Mouse (Mus musculus): ENCODE data around the gene Ap4m1. TPM values are rescaled to one million over a fixed set of nuclear protein-coding genes. Genes with fewer than 3 reads are reported as not detected.
"Not testable (repeated sequence)": the region's sequence is repeated elsewhere in the genome, so short reads cannot be mapped to it uniquely, and the experiment has no call there.

Gene Ap4m1
- polyA plus RNA-seq, 1 experiment from 2014 or later = 32.7 TPM

- DNase-seq (ENCODE audit: extremely low spot score, low spot score) = no peak
- Histone ChIP-seq H3K9me3 (peaks cover 23% of the 10 kb centered on the region; the same call in 1 of the 2 replicates), H3K27ac (no peak overlapping the region), H3K4me3 (no peak overlapping the region), H3K27me3 (ENCODE audit: poor library complexity, severe bottlenecking) (no peaks in the 10 kb centered on the region), H3K36me3 (replicated peaks) (no peaks in the 10 kb centered on the region), H3K4me1 (no peaks in the 10 kb centered on the region)
- 86% methylated on average over 4 of the region's 4 CpGs for WGBS
Observed at GRCm38 (mm10) chr5:138207873-138208272, 36.1 kb downstream of the Ap4m1 start.

GRCm38 (mm10) chr5:138216632-138217031, 44.8 kb downstream of the Ap4m1 start:
- H3K27me3 ChIP-seq (ENCODE audit: poor library complexity, severe bottlenecking); H3K27ac ChIP-seq; DNase-seq (ENCODE audit: extremely low spot score, low spot score); H3K4me1 ChIP-seq; H3K4me3 ChIP-seq; H3K36me3 ChIP-seq (replicated peaks): not testable (repeated sequence)
- peaks cover 50% of the 10 kb centered on the region for H3K9me3 ChIP-seq
- 94% methylated on average over 13 of the region's 13 CpGs for WGBS

GRCm38 (mm10) chr5:138219864-138220263, 48.1 kb downstream of the Ap4m1 start:
- H3K4me3 ChIP-seq = no peak overlapping the region
- H3K9me3 ChIP-seq = peaks cover 29% of the 10 kb centered on the region
- DNase-seq (ENCODE audit: extremely low spot score, low spot score) = no peak
- 72% methylated on average over 2 of the region's 2 CpGs for WGBS
- no peaks in the 10 kb centered on the region for H3K4me1 ChIP-seq
- no peak overlapping the region for H3K27ac ChIP-seq
- no peaks in the 10 kb centered on the region for H3K27me3 ChIP-seq (ENCODE audit: poor library complexity, severe bottlenecking)
- H3K36me3 ChIP-seq (replicated peaks) = no peaks in the 10 kb centered on the region

GRCm38 (mm10) chr5:138222111-138222510, 50.3 kb downstream of the Ap4m1 start:
- 25% methylated on average over 4 of the region's 4 CpGs for WGBS
- no peak overlapping the region for H3K4me3 ChIP-seq

GRCm38 (mm10) chr5:138223287-138223686, 51.5 kb downstream of the Ap4m1 start:
- no peaks in the 10 kb centered on the region for H3K4me1 ChIP-seq
- DNase-seq (ENCODE audit: extremely low spot score, low spot score) = no peak
- H3K27me3 ChIP-seq (ENCODE audit: poor library complexity, severe bottlenecking) = no peaks in the 10 kb centered on the region
- no peak overlapping the region for H3K27ac ChIP-seq
- no peaks in the 10 kb centered on the region for H3K9me3 ChIP-seq
- 68% methylated on average over 3 of the region's 3 CpGs for WGBS
- no peaks in the 10 kb centered on the region for H3K36me3 ChIP-seq (replicated peaks)
- H3K4me3 ChIP-seq = no peak overlapping the region

More at GRCm38 (mm10) chr5:138222111-138222510, 50.3 kb downstream of the Ap4m1 start:
- peak; percentile 71 for DNase-seq (ENCODE audit: extremely low spot score, low spot score)
- Histone ChIP-seq H3K27me3 (ENCODE audit: poor library complexity, severe bottlenecking) (no peaks in the 10 kb centered on the region), H3K9me3 (peaks cover 7% of the 10 kb centered on the region; the same call in 1 of the 2 replicates), H3K4me1 (no peaks in the 10 kb centered on the region), H3K27ac (no peak overlapping the region), H3K36me3 (replicated peaks) (no peaks in the 10 kb centered on the region)

GRCm38 (mm10) chr5:138225700-138226099, 53.9 kb downstream of the Ap4m1 start, which contains the start of gene Nxpe5:
Gene Nxpe5 (plus strand): TSS chr5:138225898.
- Histone ChIP-seq H3K4me3 (no peak within 1 kb of the TSS), H3K27ac (no peak within 1 kb of the TSS), H3K36me3 (replicated peaks) (no peaks in the 10 kb centered on the region), H3K4me1 (no peaks in the 10 kb centered on the region), H3K27me3 (ENCODE audit: poor library complexity, severe bottlenecking) (no peaks in the 10 kb centered on the region), H3K9me3 (no peaks in the 10 kb centered on the region)
- 65% methylated on average over 2 of the region's 2 CpGs for WGBS
- no peak for DNase-seq (ENCODE audit: extremely low spot score, low spot score)

GRCm38 (mm10) chr5:138226491-138226890, 54.7 kb downstream of the Ap4m1 start:
- Histone ChIP-seq H3K4me3 (no peak overlapping the region), H3K27ac (no peak overlapping the region), H3K36me3 (replicated peaks) (no peaks in the 10 kb centered on the region), H3K27me3 (ENCODE audit: poor library complexity, severe bottlenecking) (no peaks in the 10 kb centered on the region), H3K9me3 (no peaks in the 10 kb centered on the region), H3K4me1 (peaks cover under 1% of the 10 kb centered on the region; the same call in 1 of the 2 replicates)
- WGBS = 81% methylated on average over 4 of the region's 4 CpGs
- DNase-seq (ENCODE audit: extremely low spot score, low spot score) = no peak

- no peak overlapping the region for H3K27ac ChIP-seq
- H3K27me3 ChIP-seq (ENCODE audit: poor library complexity, severe bottlenecking) = no peaks in the 10 kb centered on the region
- H3K36me3 ChIP-seq (replicated peaks) = no peaks in the 10 kb centered on the region
- WGBS = 70% methylated on average over 2 of the region's 2 CpGs
- peaks cover 5% of the 10 kb centered on the region for H3K4me1 ChIP-seq
- DNase-seq (ENCODE audit: extremely low spot score, low spot score) = no peak
- H3K9me3 ChIP-seq = no peaks in the 10 kb centered on the region
- H3K4me3 ChIP-seq = no peak overlapping the region
Observed at GRCm38 (mm10) chr5:138227367-138227766, 55.6 kb downstream of the Ap4m1 start.

GRCm38 (mm10) chr5:138228026-138228425, 56.2 kb downstream of the Ap4m1 start:
- no peaks in the 10 kb centered on the region for H3K36me3 ChIP-seq (replicated peaks)
- H3K27me3 ChIP-seq (ENCODE audit: poor library complexity, severe bottlenecking) = no peaks in the 10 kb centered on the region
- WGBS = 58% methylated on average over 3 of the region's 3 CpGs
- no peak for DNase-seq (ENCODE audit: extremely low spot score, low spot score)
- peaks cover 5% of the 10 kb centered on the region for H3K4me1 ChIP-seq
- H3K9me3 ChIP-seq = no peaks in the 10 kb centered on the region
- no peak overlapping the region for H3K4me3 ChIP-seq
- H3K27ac ChIP-seq = no peak overlapping the region

GRCm38 (mm10) chr5:138229511-138229910, 57.7 kb downstream of the Ap4m1 start:
- Histone ChIP-seq H3K9me3 (no peaks in the 10 kb centered on the region), H3K27ac (no peak overlapping the region), H3K4me1 (peaks cover 5% of the 10 kb centered on the region), H3K27me3 (ENCODE audit: poor library complexity, severe bottlenecking) (no peaks in the 10 kb centered on the region), H3K4me3 (no peak overlapping the region), H3K36me3 (replicated peaks) (no peaks in the 10 kb centered on the region)
- 93% methylated on average over 3 of the region's 3 CpGs for WGBS
- no peak for DNase-seq (ENCODE audit: extremely low spot score, low spot score)

MicroRNAs encoded within 50 kb of the gene (microRNA counts, 519-probe panel; counts per million panel counts)
- microRNA mmu-miR-106b (6,015 counts per million, percentile 91 among the panel's probes with 10 or more counts), microRNA mmu-miR-25 (8,688 counts per million, percentile 99 among the panel's probes with 10 or more counts), microRNA mmu-miR-93 (6,775 counts per million, percentile 96 among the panel's probes with 10 or more counts)

Small RNA genes lying within 50 kb of the gene (microRNA-seq; reads per million reads assigned to microRNA genes)
- 15,674 reads per million, percentile 97 among the genes with 10 or more reads in this experiment for gene Mir106b
- gene Mir25 = 1,446 reads per million, percentile 77 among the genes with 10 or more reads in this experiment
- gene Mir93 = 23,736 reads per million, percentile 99 among the genes with 10 or more reads in this experiment

Other genes with a start within 250 kb of the Ap4m1 start
- gene Gjc3, start 208.9 kb upstream of the Ap4m1 start, polyA plus RNA-seq (2016; fragmentation: Nextera tagmentation; extraction: Ambion mirVana) = not detected in 2 replicates
- not detected in 2 replicates for gene Azgp1, start 190.5 kb upstream of the Ap4m1 start, polyA plus RNA-seq (2016; fragmentation: Nextera tagmentation; extraction: Ambion mirVana)
- not detected in 2 replicates for gene Smok3a, start 150.7 kb upstream of the Ap4m1 start, polyA plus RNA-seq (2016; fragmentation: Nextera tagmentation; extraction: Ambion mirVana)
- gene Smok3b, start 150.6 kb upstream of the Ap4m1 start, polyA plus RNA-seq (2016; fragmentation: Nextera tagmentation; extraction: Ambion mirVana) = not detected in 2 replicates
- not detected in 2 replicates for gene Smok3c, start 118.8 kb upstream of the Ap4m1 start, polyA plus RNA-seq (2016; fragmentation: Nextera tagmentation; extraction: Ambion mirVana)
- gene Zkscan1, start 86.9 kb upstream of the Ap4m1 start, polyA plus RNA-seq (2016; fragmentation: Nextera tagmentation; extraction: Ambion mirVana) = 25.2 and 25.3 TPM in 2 replicates
- gene Zscan21, start 55.1 kb upstream of the Ap4m1 start, polyA plus RNA-seq (2016; fragmentation: Nextera tagmentation; extraction: Ambion mirVana) = 98.4 and 105 TPM in 2 replicates
- 37.0 and 38.7 TPM in 2 replicates for gene Zfp113, start 16.3 kb upstream of the Ap4m1 start, polyA plus RNA-seq (2016; fragmentation: Nextera tagmentation; extraction: Ambion mirVana)
- 348 and 351 TPM in 2 replicates for gene Cops6, start 10.9 kb upstream of the Ap4m1 start, polyA plus RNA-seq (2016; fragmentation: Nextera tagmentation; extraction: Ambion mirVana)
- 444 and 449 TPM in 2 replicates for gene Mcm7, start 420 bp downstream of the Ap4m1 start, polyA plus RNA-seq (2016; fragmentation: Nextera tagmentation; extraction: Ambion mirVana)
- gene Taf6, start 15.4 kb downstream of the Ap4m1 start, polyA plus RNA-seq (2016; fragmentation: Nextera tagmentation; extraction: Ambion mirVana) = 151 and 155 TPM in 2 replicates
- 51.4 and 56.7 TPM in 2 replicates for gene Cnpy4, start 15.5 kb downstream of the Ap4m1 start, polyA plus RNA-seq (2016; fragmentation: Nextera tagmentation; extraction: Ambion mirVana)
- 8.9 and 10.4 TPM in 2 replicates for gene Mblac1, start 22.3 kb downstream of the Ap4m1 start, polyA plus RNA-seq (2016; fragmentation: Nextera tagmentation; extraction: Ambion mirVana)
- gene Nxpe5, start 53.9 kb downstream of the Ap4m1 start, polyA plus RNA-seq (2016; fragmentation: Nextera tagmentation; extraction: Ambion mirVana) = not detected in 2 replicates
- gene Lamtor4, start 83.5 kb downstream of the Ap4m1 start, polyA plus RNA-seq (2016; fragmentation: Nextera tagmentation; extraction: Ambion mirVana) = 38.9 and 41.5 TPM in 2 replicates
- gene BC037034, start 92.0 kb downstream of the Ap4m1 start, polyA plus RNA-seq (2016; fragmentation: Nextera tagmentation; extraction: Ambion mirVana) = 5.3 and 5.5 TPM in 2 replicates
- 3.1 and 3.9 TPM in 2 replicates for gene Gal3st4, start 100.8 kb downstream of the Ap4m1 start, polyA plus RNA-seq (2016; fragmentation: Nextera tagmentation; extraction: Ambion mirVana)
- gene Gm43720, start 108.0 kb downstream of the Ap4m1 start, polyA plus RNA-seq (2016; fragmentation: Nextera tagmentation; extraction: Ambion mirVana) = 0.09 TPM in 2 replicates
- gene Gpc2, start 108.0 kb downstream of the Ap4m1 start, polyA plus RNA-seq (2016; fragmentation: Nextera tagmentation; extraction: Ambion mirVana) = 34.8 and 36.7 TPM in 2 replicates
- gene Stag3, start 108.2 kb downstream of the Ap4m1 start, polyA plus RNA-seq (2016; fragmentation: Nextera tagmentation; extraction: Ambion mirVana) = 3.8 and 4.1 TPM in 2 replicates
- not detected in 2 replicates for gene Pvrig, start 170.0 kb downstream of the Ap4m1 start, polyA plus RNA-seq (2016; fragmentation: Nextera tagmentation; extraction: Ambion mirVana)

Data from forebrain, embryonic 10.5 days (tissue).